Mouse (Mus musculus) left cerebral cortex, postnatal 4 days (tissue): ENCODE data around the gene Ifi35. TPM values are rescaled to one million over a fixed set of nuclear protein-coding genes. Genes with fewer than 3 reads are reported as not detected.
"Not testable (repeated sequence)": the region's sequence is repeated elsewhere in the genome, so short reads cannot be mapped to it uniquely, and the experiment has no call there.

Experiments
- DNase-seq: peaks from one replicate; pipeline ENCODE4 v3.0.0-alpha.2; 2022
- intact Hi-C: fragments of 180-260 bp; cut with DNase I; formaldehyde crosslinking; loops from one replicate; pipeline ENCODE4 v1.15.1; 2025
- total RNA-seq, 2 experiments: library from RNA; stranded (reverse); gene quantifications; 2 replicates each; pipeline ENCODE4 v1.2.3; 2021

Ifi35 gene
- 1 to 10 TPM in 1 of 2 experiments, under 1 TPM in 1; 0.84 to 1.4 TPM for total RNA-seq

- intact Hi-C loops = no loop called here
- no peak for DNase-seq
Observed at GRCm38 (mm10) chr11:101448274-101448746, at the start of gene Ifi35. TSS of gene Ifi35 (plus strand) at chr11:101448407.

DNA sequence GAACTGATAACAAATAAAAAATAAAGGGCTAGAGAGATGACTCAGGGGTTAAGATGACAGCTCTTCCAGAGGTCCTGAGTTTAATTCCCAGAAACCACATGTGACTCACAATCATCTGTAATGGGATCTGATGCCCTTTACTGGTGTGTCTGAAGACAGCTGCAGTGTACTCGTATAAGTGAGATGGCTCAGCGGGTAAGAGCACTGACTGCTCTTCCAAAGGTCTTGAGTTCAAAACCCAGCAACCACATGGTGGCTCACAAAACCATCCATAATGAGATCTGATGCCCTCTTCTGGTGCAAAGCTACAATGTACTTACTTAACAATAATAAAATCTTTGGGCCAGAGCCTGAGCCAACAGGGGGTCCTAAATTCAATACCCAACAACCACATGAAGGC lies 32.9 kb upstream of the Ifi35 start:
- intact Hi-C loops = no loop called here
- no peak for DNase-seq

- intact Hi-C loops = no loop called here
- no peak for DNase-seq
Observed at GRCm38 (mm10) chr11:101416433-101417100, 31.6 kb upstream of the Ifi35 start.

DNA sequence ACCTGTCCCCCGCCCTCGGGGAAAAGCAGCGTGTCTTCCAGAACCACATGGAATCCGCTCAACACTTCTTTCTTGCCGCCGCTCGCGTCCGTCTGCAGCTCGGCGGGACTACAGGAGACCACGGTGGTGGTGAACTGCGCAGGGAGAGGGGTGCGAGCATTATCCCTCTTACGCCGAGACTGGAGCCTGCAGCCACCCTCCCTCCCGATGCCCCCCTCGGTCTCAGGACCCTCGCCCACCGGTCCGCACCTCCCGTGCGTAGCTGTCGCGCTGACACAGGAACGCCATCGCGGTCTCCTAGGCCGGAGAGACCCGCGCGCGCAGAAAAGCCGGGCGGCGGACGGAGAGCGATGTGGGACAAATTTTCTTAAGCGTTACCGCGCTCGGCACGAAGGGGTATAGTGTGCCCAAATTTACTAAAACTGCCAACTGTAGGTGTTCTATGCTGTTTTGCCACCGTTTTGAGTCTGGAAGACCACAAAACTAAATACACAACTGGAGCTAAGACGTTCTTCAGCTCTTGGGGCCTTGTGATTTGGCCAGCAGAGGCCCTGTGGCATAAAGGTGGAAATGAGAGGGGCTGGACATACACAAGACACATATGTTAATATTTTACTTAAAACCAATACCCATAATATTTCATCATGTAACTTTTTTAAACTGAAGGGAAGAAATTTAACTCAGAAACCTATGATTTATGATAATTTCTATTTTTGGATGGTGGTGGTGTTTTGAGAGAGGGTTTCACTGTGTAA lies 30.9 kb upstream of the Ifi35 start, which contains the start of gene Aarsd1:
TSS of gene Aarsd1 (minus strand) at position 515 of the 755 bp plus-strand sequence.
- intact Hi-C loops = no loop called here
- DNase-seq = peak; percentile 88

DNA sequence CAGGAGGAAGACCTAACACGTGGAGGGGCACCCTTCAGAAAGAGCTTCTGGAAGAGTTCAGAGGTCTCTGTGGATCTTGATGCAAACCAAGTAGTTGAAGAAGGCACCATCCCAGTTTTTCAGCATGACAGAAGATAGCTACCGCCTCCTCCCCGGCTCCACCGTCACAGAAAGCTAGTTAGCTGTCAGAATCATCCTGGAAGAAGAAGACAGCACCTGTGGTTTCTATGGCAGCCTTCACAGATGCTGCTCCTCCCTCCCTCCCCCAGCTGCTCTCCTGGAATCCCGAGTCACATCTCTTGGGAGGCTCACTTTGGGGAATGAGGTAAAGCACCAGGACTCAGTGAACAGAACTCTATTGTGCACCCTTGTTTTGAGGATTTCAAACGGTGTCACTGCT lies 29.2 kb upstream of the Ifi35 start:
- DNase-seq = no peak
- intact Hi-C loops = no loop called here

GRCm38 (mm10) chr11:101419610-101420009 lies 28.6 kb upstream of the Ifi35 start:
- peak; percentile 34 for DNase-seq
- intact Hi-C loops = no loop called here

- no peak for DNase-seq
- intact Hi-C loops = no loop called here
Observed at GRCm38 (mm10) chr11:101420148-101420547, 28.1 kb upstream of the Ifi35 start.

GRCm38 (mm10) chr11:101424105-101424851 lies 23.9 kb upstream of the Ifi35 start, which contains the start of gene Gm27029:
TSS of gene Gm27029 (minus strand) at chr11:101424796.
- intact Hi-C loops = no loop called here
- no peak for DNase-seq

DNA sequence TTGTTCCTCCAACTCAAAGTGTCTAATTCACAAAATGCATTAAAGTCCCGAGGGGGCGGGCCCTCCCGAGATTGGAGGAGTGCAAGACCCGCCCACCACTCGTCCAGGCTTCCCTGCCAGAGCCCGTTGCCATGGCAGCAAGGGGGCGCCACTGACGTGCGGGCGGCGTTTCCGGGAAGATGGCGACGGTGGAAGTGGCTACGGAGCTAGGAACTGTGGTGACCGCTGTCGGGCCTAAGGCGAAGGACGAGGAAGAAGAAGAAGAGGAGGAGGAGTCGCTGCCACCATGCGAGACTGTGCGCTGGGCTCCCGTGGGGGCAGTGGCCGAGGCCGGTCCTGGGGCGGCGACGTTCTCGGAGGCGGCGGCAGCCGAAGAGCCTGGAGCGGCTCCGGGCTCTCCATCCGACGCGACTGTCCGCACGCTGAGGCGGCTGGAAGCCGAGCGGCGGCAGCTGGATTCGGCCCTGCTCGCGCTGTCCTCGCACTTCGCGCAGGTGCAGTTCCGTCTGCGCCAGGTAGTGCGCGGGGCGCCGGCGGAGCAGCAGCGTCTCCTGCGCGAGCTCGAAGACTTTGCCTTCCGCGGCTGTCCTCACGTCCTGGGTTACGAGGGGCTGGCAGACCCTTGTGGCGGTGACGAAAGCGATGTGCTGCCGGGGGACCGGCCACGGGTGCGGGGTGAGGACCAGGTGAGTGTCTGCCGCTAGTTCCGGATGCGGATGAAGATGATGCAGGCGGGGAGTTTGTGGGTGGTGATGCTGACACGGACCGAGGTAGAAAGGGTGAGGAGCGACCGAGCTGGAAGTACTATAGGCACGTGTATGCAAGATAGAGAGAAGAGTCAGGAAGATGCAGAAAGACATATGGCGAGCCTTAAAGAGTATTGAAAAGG lies 23.0 kb upstream of the Ifi35 start, which contains the start of the genes Rundc1 and Ptges3l:
TSS of gene Rundc1 (plus strand) at position 161 of the 889 bp plus-strand sequence.
TSS of gene Ptges3l (minus strand) at position 409 of the 889 bp plus-strand sequence.
- intact Hi-C loops = no loop called here
- DNase-seq = peak; percentile 98

DNA sequence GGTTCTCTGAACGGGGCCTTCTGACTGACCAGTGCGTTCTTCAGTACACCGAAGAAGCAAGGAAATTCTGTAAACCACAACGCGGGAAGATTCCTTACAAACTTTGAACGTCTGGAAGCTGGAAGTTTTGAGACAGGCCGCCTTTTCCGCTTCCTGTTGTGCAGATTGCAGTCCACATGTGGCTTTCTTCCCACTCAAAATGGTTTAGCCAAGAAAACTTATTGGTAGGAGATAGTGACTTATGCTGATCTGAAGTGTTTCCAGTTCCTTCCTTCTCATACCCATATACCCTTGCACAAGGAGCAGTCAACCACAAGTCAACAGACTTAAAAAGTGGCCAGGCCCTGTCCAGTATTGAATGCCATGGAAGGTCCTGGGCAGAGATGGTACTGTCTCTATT lies 22.0 kb upstream of the Ifi35 start:
- DNase-seq = no peak
- intact Hi-C loops = no loop called here

GRCm38 (mm10) chr11:101431327-101431726 lies 16.9 kb upstream of the Ifi35 start:
- DNase-seq = no peak
- intact Hi-C loops = no loop called here

- intact Hi-C loops = no loop called here
- peak; percentile 72 for DNase-seq
Observed at GRCm38 (mm10) chr11:101433396-101433795, 14.8 kb upstream of the Ifi35 start.

DNA sequence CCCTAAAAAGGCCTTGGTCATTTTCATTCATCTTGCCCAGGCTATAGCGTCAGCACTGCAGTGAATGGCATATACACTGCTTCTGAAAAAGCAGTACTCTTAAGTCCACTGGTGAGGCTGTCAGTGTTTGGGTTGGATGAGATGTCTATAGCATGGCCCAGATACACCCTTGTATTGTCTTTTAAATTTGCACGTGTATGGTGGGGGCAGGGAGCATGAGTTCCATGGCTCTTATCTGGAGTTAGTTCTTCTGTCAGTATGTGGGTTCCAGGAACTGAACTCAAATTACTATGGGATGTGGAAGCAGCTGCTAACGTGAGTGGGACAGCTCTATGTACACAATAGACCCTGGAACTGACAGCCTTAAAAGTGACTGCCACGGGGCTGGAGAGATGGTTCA lies 12.4 kb upstream of the Ifi35 start:
- DNase-seq = no peak
- intact Hi-C loops = no loop called here

GRCm38 (mm10) chr11:101436916-101437315 lies 11.3 kb upstream of the Ifi35 start:
- intact Hi-C loops = no loop called here
- no peak for DNase-seq

DNA sequence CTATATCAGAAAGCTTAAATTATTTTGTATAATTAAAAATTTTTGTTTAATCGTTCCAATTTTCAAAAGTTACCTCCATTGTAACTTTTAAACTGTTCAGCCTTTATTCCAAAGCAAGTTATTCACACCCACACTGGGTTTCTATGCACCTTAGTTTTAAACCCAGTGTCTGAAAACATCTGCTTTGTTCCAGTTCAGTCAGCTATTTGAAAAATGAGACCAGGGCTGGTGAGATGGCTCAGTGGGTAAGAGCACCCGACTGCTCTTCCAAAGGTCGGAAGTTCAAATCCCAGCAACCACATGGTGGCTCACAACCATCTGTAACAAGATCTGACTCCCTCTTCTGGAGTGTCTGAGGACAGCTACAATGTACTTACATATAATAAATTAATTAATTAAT lies 10.2 kb upstream of the Ifi35 start:
- DNase-seq, intact Hi-C loops: not testable (repeated sequence)

GRCm38 (mm10) chr11:101441450-101442126 lies 6.6 kb upstream of the Ifi35 start:
- intact Hi-C loops = not testable (repeated sequence)

DNA sequence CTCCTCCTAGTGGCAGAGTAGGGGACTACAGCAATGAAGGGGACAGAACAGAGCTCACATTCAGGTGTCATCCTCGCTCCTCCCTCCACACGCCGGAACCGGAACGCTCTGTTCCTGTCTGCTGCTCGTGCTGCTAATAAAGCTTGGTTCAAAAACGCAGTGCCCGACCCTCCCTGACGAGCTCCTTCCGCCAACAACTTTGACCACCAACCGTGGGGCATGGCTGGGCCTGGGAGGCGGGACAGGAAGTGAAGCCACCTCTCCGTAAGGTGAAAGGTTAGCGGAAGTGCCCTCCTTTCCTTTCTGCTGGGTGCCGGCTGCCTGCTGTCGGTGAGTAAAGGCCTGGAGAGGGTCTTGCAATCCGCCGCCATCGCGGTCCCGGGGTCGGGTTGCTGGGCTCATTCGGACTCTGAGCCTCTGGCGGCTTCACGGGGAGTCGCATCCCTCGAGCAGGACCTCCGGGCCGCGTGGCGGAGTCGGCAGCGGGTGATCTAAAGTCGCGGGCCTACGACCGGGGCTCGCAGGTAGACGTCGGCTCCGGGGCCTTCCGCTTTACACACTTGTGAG lies 6.0 kb upstream of the Ifi35 start, which contains the start of gene Rpl27:
TSS of gene Rpl27 (plus strand) at position 172 of the 567 bp plus-strand sequence.
- intact Hi-C loops = no loop called here
- DNase-seq = peak; percentile 99

More at GRCm38 (mm10) chr11:101441450-101442126, 6.6 kb upstream of the Ifi35 start:
- DNase-seq = not testable (repeated sequence)

DNA sequence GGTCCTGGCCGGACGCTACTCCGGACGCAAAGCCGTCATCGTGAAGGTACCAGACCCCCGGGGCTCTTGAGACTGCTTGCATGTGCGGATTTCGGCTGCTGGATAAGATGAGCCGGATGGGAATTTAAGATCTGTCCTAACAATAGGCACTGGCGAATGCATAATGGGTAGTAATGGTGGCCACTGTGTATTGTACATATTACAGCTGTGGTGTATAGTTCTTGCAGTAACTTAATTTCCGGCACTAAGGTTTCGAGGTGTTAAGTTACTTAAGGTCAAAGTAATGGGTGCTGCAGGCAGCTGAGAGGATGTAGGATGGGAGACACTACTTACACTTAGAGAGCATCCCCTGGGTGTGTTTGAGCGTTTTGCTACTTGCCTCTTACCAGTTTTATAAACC lies 5.4 kb upstream of the Ifi35 start:
- intact Hi-C loops = no loop called here
- no peak for DNase-seq

GRCm38 (mm10) chr11:101446319-101446718 lies 1.9 kb upstream of the Ifi35 start:
- DNase-seq = no peak
- intact Hi-C loops = no loop called here
